Mouse (Mus musculus): ENCODE data around the gene Csad. TPM values are rescaled to one million over a fixed set of nuclear protein-coding genes. Genes with fewer than 3 reads are reported as not detected.

Csad gene
- total and polyA plus RNA-seq, 3 experiments = 13.1 to 42.1 (median 15.6) TPM

GRCm38 (mm10) chr15:102222386-102222785 is 17.9 kb upstream of the Csad start:
- H3K36me3 ChIP-seq (ENCODE audit: control insufficient read depth, insufficient read depth, low read length) = no peaks in the 10 kb centered on the region
- H3K4me3 ChIP-seq = no peak overlapping the region
- no peak for DNase-seq
- WGBS = 58% methylated on average over 10 of the region's 10 CpGs
- no peak overlapping the region for H3K9ac ChIP-seq (ENCODE audit: low read depth, low read length)
- H3K79me2 ChIP-seq (replicated peaks; ENCODE audit: control insufficient read depth, insufficient read depth, low read length) = no peaks in the 10 kb centered on the region
- H3K27ac ChIP-seq = no peak overlapping the region
- H3K4me1 ChIP-seq (ENCODE audit: control insufficient read depth, insufficient read depth, low read length) = peaks cover 1% of the 10 kb centered on the region; the same call in 1 of the 2 replicates
- H3K27me3 ChIP-seq (ENCODE audit: control insufficient read depth, insufficient read depth, low read length) = no peaks in the 10 kb centered on the region
- no peak for TF ChIP-seq CTCF (IDR thresholded peaks at IDR 0.05)
- TF ChIP-seq EP300 (IDR thresholded peaks at IDR 0.05; ENCODE audit: insufficient read depth, low read depth, low read length) = no peak
- no peak for TF ChIP-seq POLR2A (IDR thresholded peaks at IDR 0.05; ENCODE audit: insufficient read depth, low read depth, low read length)
- intact Hi-C loops (cut with DNase I) = loop anchor here (10.0 kb wide), 2 partner anchors 108 to 238 kb away; no protein-coding TSS in a partner anchor

GRCm38 (mm10) chr15:102217325-102217724 is 12.8 kb upstream of the Csad start:
- Histone ChIP-seq H3K27me3 (ENCODE audit: control insufficient read depth, insufficient read depth, low read length) (no peaks in the 10 kb centered on the region), H3K4me3 (no peak overlapping the region), H3K79me2 (replicated peaks; ENCODE audit: control insufficient read depth, insufficient read depth, low read length) (no peaks in the 10 kb centered on the region), H3K27ac (no peak overlapping the region), H3K36me3 (ENCODE audit: control insufficient read depth, insufficient read depth, low read length) (no peaks in the 10 kb centered on the region), H3K9ac (ENCODE audit: low read depth, low read length) (no peak overlapping the region), H3K4me1 (ENCODE audit: control insufficient read depth, insufficient read depth, low read length) (no peaks in the 10 kb centered on the region)
- no peak for DNase-seq
- WGBS = 81% methylated on average over 7 of the region's 7 CpGs
- intact Hi-C loops (cut with DNase I) = no loop called here
- TF ChIP-seq POLR2A (IDR thresholded peaks at IDR 0.05; ENCODE audit: insufficient read depth, low read depth, low read length) = no peak
- no peak for TF ChIP-seq EP300 (IDR thresholded peaks at IDR 0.05; ENCODE audit: insufficient read depth, low read depth, low read length)
- TF ChIP-seq CTCF (IDR thresholded peaks at IDR 0.05) = no peak

DNA sequence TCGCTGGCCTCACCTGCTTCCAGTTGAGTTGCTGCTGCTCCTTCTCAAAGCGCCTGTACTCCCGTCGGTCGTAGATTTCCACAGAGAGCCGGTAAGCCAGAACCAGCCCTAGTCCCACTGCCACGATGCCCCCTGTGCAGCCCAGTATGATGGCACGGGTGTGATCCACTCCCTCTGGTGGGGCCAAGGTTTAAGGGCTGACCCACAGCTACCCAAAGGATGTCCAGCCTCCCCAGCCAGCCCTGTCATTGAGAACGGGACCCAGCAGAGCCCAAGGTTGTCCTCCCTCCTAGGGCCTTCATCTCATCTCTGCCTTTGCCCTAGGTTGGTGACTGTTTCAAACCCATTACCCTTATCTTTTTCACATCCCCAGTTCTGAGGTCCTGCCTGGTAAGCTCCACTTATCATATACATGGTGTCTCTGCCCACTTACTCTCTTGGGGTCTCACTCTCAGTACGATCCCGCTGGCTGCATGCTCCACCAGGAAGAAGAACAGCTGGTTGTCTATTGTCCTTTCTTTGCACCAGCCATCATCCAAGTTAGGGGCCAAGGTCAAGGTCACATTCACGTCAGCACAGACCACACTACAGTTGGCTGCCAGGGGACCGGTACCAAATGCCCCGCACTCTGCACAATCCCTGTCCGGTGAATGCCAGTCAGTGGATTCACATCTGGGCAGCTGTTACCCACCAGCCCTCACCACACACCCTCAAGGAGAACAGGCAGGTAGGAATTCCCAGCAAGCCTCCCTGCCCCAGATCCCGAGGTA is 12.1 kb upstream of the Csad start:
- H3K4me3 ChIP-seq = no peak overlapping the region
- no peaks in the 10 kb centered on the region for H3K79me2 ChIP-seq (replicated peaks; ENCODE audit: control insufficient read depth, insufficient read depth, low read length)
- H3K9ac ChIP-seq (ENCODE audit: low read depth, low read length) = no peak overlapping the region
- H3K27ac ChIP-seq = no peak overlapping the region
- intact Hi-C loops (cut with DNase I) = no loop called here
- H3K4me1 ChIP-seq (ENCODE audit: control insufficient read depth, insufficient read depth, low read length) = no peaks in the 10 kb centered on the region
- DNase-seq = no peak
- H3K36me3 ChIP-seq (ENCODE audit: control insufficient read depth, insufficient read depth, low read length) = no peaks in the 10 kb centered on the region
- no peaks in the 10 kb centered on the region for H3K27me3 ChIP-seq (ENCODE audit: control insufficient read depth, insufficient read depth, low read length)
- 77% methylated on average over 16 of the region's 16 CpGs for WGBS
- TF ChIP-seq CTCF (IDR thresholded peaks at IDR 0.05) = no peak
- no peak for TF ChIP-seq EP300 (IDR thresholded peaks at IDR 0.05; ENCODE audit: insufficient read depth, low read depth, low read length)
- TF ChIP-seq POLR2A (IDR thresholded peaks at IDR 0.05; ENCODE audit: insufficient read depth, low read depth, low read length) = no peak

GRCm38 (mm10) chr15:102215624-102216023 is 11.1 kb upstream of the Csad start:
- Histone ChIP-seq H3K27me3 (ENCODE audit: control insufficient read depth, insufficient read depth, low read length) (no peaks in the 10 kb centered on the region), H3K9ac (ENCODE audit: low read depth, low read length) (no peak overlapping the region), H3K27ac (no peak overlapping the region), H3K79me2 (replicated peaks; ENCODE audit: control insufficient read depth, insufficient read depth, low read length) (no peaks in the 10 kb centered on the region), H3K4me3 (no peak overlapping the region), H3K36me3 (ENCODE audit: control insufficient read depth, insufficient read depth, low read length) (no peaks in the 10 kb centered on the region), H3K4me1 (ENCODE audit: control insufficient read depth, insufficient read depth, low read length) (no peaks in the 10 kb centered on the region)
- TF ChIP-seq POLR2A (IDR thresholded peaks at IDR 0.05; ENCODE audit: insufficient read depth, low read depth, low read length) = no peak
- no peak for TF ChIP-seq CTCF (IDR thresholded peaks at IDR 0.05)
- TF ChIP-seq EP300 (IDR thresholded peaks at IDR 0.05; ENCODE audit: insufficient read depth, low read depth, low read length) = no peak
- no peak for DNase-seq
- 70% methylated on average over 6 of the region's 6 CpGs for WGBS
- intact Hi-C loops (cut with DNase I) = no loop called here

GRCm38 (mm10) chr15:102214132-102214531 is 9.6 kb upstream of the Csad start:
- no peak overlapping the region for H3K9ac ChIP-seq (ENCODE audit: low read depth, low read length)
- H3K4me1 ChIP-seq (ENCODE audit: control insufficient read depth, insufficient read depth, low read length) = no peaks in the 10 kb centered on the region
- H3K4me3 ChIP-seq = no peak overlapping the region
- 65% methylated on average over 2 of the region's 2 CpGs for WGBS
- H3K79me2 ChIP-seq (replicated peaks; ENCODE audit: control insufficient read depth, insufficient read depth, low read length) = no peaks in the 10 kb centered on the region
- intact Hi-C loops (cut with DNase I) = no loop called here
- no peaks in the 10 kb centered on the region for H3K36me3 ChIP-seq (ENCODE audit: control insufficient read depth, insufficient read depth, low read length)
- no peak overlapping the region for H3K27ac ChIP-seq
- TF ChIP-seq EP300 (IDR thresholded peaks at IDR 0.05; ENCODE audit: insufficient read depth, low read depth, low read length) (no peak), POLR2A (IDR thresholded peaks at IDR 0.05; ENCODE audit: insufficient read depth, low read depth, low read length) (no peak), CTCF (IDR thresholded peaks at IDR 0.05) (no peak)
- DNase-seq = no peak
- no peaks in the 10 kb centered on the region for H3K27me3 ChIP-seq (ENCODE audit: control insufficient read depth, insufficient read depth, low read length)

- no peaks in the 10 kb centered on the region for H3K4me1 ChIP-seq (ENCODE audit: control insufficient read depth, insufficient read depth, low read length)
Observed at GRCm38 (mm10) chr15:102211895-102212294, 7.4 kb upstream of the Csad start.

More at GRCm38 (mm10) chr15:102211895-102212294, 7.4 kb upstream of the Csad start:
- intact Hi-C loops (cut with DNase I) = no loop called here
- TF ChIP-seq CTCF (IDR thresholded peaks at IDR 0.05) (no peak), EP300 (IDR thresholded peaks at IDR 0.05; ENCODE audit: insufficient read depth, low read depth, low read length) (no peak), POLR2A (IDR thresholded peaks at IDR 0.05; ENCODE audit: insufficient read depth, low read depth, low read length) (no peak)
- H3K9ac ChIP-seq (ENCODE audit: low read depth, low read length) = no peak overlapping the region
- 0 out of 2 replicates have a peak, but pooled peaks cover 1% of the 10 kb centered on the region for H3K79me2 ChIP-seq (replicated peaks; ENCODE audit: control insufficient read depth, insufficient read depth, low read length)
- 57% methylated on average over 6 of the region's 6 CpGs for WGBS
- no peaks in the 10 kb centered on the region for H3K27me3 ChIP-seq (ENCODE audit: control insufficient read depth, insufficient read depth, low read length)
- H3K36me3 ChIP-seq (ENCODE audit: control insufficient read depth, insufficient read depth, low read length) = no peaks in the 10 kb centered on the region
- no peak overlapping the region for H3K4me3 ChIP-seq
- DNase-seq = no peak
- no peak overlapping the region for H3K27ac ChIP-seq
